Mouse (Mus musculus) embryonic facial prominence, embryonic 10.5 days (tissue): ENCODE measurements at regions not wholly inside any gene's neighbourhood (a gene's known extent, or its start where the extent isn't known, plus 50 kb on each side); places are given as distances from the start of the nearest gene placed in this dataset.

Experiments used
- DNase-seq: peaks from one replicate; pipeline ENCODE4 v3.0.0-alpha.2; 2017; ENCODE audit warnings: low spot score
- H3K27ac ChIP-seq: fragments of 300-500 bp; sonication (generic); replicated peaks from 2 replicates; pipeline ENCODE4 v1.5.1; 2016; ENCODE audit warnings: mild to moderate bottlenecking
- H3K27me3 ChIP-seq: fragments of 300-500 bp; sonication (generic); replicated peaks from 2 replicates; pipeline ENCODE4 v1.6.1; 2016; ENCODE audit warnings: low read depth, mild to moderate bottlenecking; ENCODE audit not compliant: poor library complexity, severe bottlenecking
- H3K36me3 ChIP-seq: fragments of 300-500 bp; sonication (generic); replicated peaks from 2 replicates; pipeline ENCODE4 v1.6.1; 2016; ENCODE audit warnings: mild to moderate bottlenecking, moderate library complexity
- H3K4me1 ChIP-seq: fragments of 300-500 bp; sonication (generic); 2 replicates; pipeline ENCODE4 v1.6.1; 2016
- H3K4me3 ChIP-seq: fragments of 300-500 bp; sonication (generic); 2 replicates; pipeline ENCODE4 v1.5.1; 2016; ENCODE audit warnings: mild to moderate bottlenecking, moderate library complexity
- H3K9me3 ChIP-seq: fragments of 300-500 bp; sonication (generic); 2 replicates; pipeline ENCODE4 v1.6.1; 2016; ENCODE audit warnings: mild to moderate bottlenecking
- WGBS: fragments of 180-500 bp; shearing (Covaris S2); methylation state at CpG from one replicate; pipeline ENCODE4 v1.1.7; 2016; 5-methylcytosine and 5-hydroxymethylcytosine counted together

- Histone ChIP-seq H3K4me1 (peaks cover 14% of the 10 kb centered on the region), H3K9me3 (no peaks in the 10 kb centered on the region), H3K27ac (no peak overlapping the region), H3K4me3 (no peak overlapping the region), H3K27me3 (no peaks in the 10 kb centered on the region; the same call in 1 of the 2 replicates), H3K36me3 (no peaks in the 10 kb centered on the region)
- no peak for DNase-seq
- 92% methylated on average over 4 of the region's 4 CpGs for WGBS
Observed at GRCm38 (mm10) chr10:117548262-117548661, 81.0 kb upstream of the Cpm start.

- no peaks in the 10 kb centered on the region; the same call in 1 of the 2 replicates for H3K27me3 ChIP-seq
- H3K4me3 ChIP-seq: no peak overlapping the region
- no peaks in the 10 kb centered on the region for H3K36me3 ChIP-seq
- H3K27ac ChIP-seq: no peak overlapping the region
- peaks cover 14% of the 10 kb centered on the region for H3K4me1 ChIP-seq
- H3K9me3 ChIP-seq: no peaks in the 10 kb centered on the region
- DNase-seq: peak; percentile 30
- 41% methylated on average over 6 of the region's 6 CpGs for WGBS
Observed at GRCm38 (mm10) chr10:117547275-117547674, 82.0 kb upstream of the Cpm start.

GRCm38 (mm10) chr10:117545842-117546631 is 83.3 kb upstream of the Cpm start:
- 87% methylated on average over 5 of the region's 5 CpGs for WGBS
- Histone ChIP-seq H3K36me3 (no peaks in the 10 kb centered on the region), H3K4me1 (peaks cover 14% of the 10 kb centered on the region), H3K9me3 (no peaks in the 10 kb centered on the region), H3K27ac (no peak overlapping the region), H3K4me3 (no peak overlapping the region), H3K27me3 (no peaks in the 10 kb centered on the region; the same call in 1 of the 2 replicates)
- DNase-seq: no peak

GRCm38 (mm10) chr10:117544680-117545546 is 84.4 kb upstream of the Cpm start:
- WGBS: 53% methylated on average over 15 of the region's 15 CpGs
- Histone ChIP-seq H3K36me3 (no peaks in the 10 kb centered on the region), H3K9me3 (no peaks in the 10 kb centered on the region), H3K4me1 (peaks cover 14% of the 10 kb centered on the region), H3K27me3 (no peaks in the 10 kb centered on the region; the same call in 1 of the 2 replicates), H3K4me3 (no peak overlapping the region), H3K27ac (no peak overlapping the region)
- DNase-seq: no peak

GRCm38 (mm10) chr10:117543995-117544679 is 85.2 kb upstream of the Cpm start:
- H3K4me3 ChIP-seq: no peak overlapping the region
- no peaks in the 10 kb centered on the region for H3K36me3 ChIP-seq
- no peaks in the 10 kb centered on the region for H3K9me3 ChIP-seq
- 86% methylated on average over 13 of the region's 13 CpGs for WGBS
- DNase-seq: no peak
- peaks cover 14% of the 10 kb centered on the region for H3K4me1 ChIP-seq
- no peaks in the 10 kb centered on the region; the same call in 1 of the 2 replicates for H3K27me3 ChIP-seq
- H3K27ac ChIP-seq: no peak overlapping the region

- Histone ChIP-seq H3K36me3 (no peaks in the 10 kb centered on the region), H3K27me3 (no peaks in the 10 kb centered on the region; the same call in 1 of the 2 replicates), H3K4me3 (no peak overlapping the region), H3K4me1 (peaks cover 14% of the 10 kb centered on the region), H3K27ac (no peak overlapping the region), H3K9me3 (no peaks in the 10 kb centered on the region)
- 75% methylated on average over 6 of the region's 6 CpGs for WGBS
- no peak for DNase-seq
Observed at GRCm38 (mm10) chr10:117543696-117543950, 85.7 kb upstream of the Cpm start.

GRCm38 (mm10) chr10:117542886-117543695 is 86.2 kb upstream of the Cpm start:
- Histone ChIP-seq H3K36me3 (no peaks in the 10 kb centered on the region), H3K4me1 (peaks cover 14% of the 10 kb centered on the region), H3K9me3 (no peaks in the 10 kb centered on the region), H3K27me3 (no peaks in the 10 kb centered on the region; the same call in 1 of the 2 replicates), H3K4me3 (no peak overlapping the region), H3K27ac (no peak overlapping the region)
- 79% methylated on average over 5 of the region's 5 CpGs for WGBS
- no peak for DNase-seq

GRCm38 (mm10) chr10:117542351-117542750 is 86.9 kb upstream of the Cpm start:
- Histone ChIP-seq H3K4me3 (no peak overlapping the region), H3K4me1 (peaks cover 9% of the 10 kb centered on the region), H3K27ac (no peak overlapping the region), H3K36me3 (no peaks in the 10 kb centered on the region), H3K9me3 (no peaks in the 10 kb centered on the region), H3K27me3 (no peaks in the 10 kb centered on the region; the same call in 1 of the 2 replicates)
- DNase-seq: no peak
- WGBS: 81% methylated on average over 5 of the region's 5 CpGs

GRCm38 (mm10) chr10:117541487-117541886 is 87.8 kb upstream of the Cpm start:
- no peak overlapping the region for H3K4me3 ChIP-seq
- H3K27me3 ChIP-seq: no peaks in the 10 kb centered on the region; the same call in 1 of the 2 replicates
- no peaks in the 10 kb centered on the region for H3K9me3 ChIP-seq
- WGBS: 83% methylated on average over 2 of the region's 2 CpGs
- no peaks in the 10 kb centered on the region for H3K36me3 ChIP-seq
- no peak overlapping the region for H3K27ac ChIP-seq
- no peak for DNase-seq
- 0 out of 2 replicates have a peak, but pooled peaks cover 4% of the 10 kb centered on the region for H3K4me1 ChIP-seq

GRCm38 (mm10) chr10:117540747-117541398 is 88.4 kb upstream of the Cpm start:
- Histone ChIP-seq H3K9me3 (no peaks in the 10 kb centered on the region), H3K27me3 (no peaks in the 10 kb centered on the region; the same call in 1 of the 2 replicates), H3K4me3 (no peak overlapping the region), H3K36me3 (no peaks in the 10 kb centered on the region), H3K4me1 (0 out of 2 replicates have a peak, but pooled peaks cover 4% of the 10 kb centered on the region), H3K27ac (no peak overlapping the region)
- 91% methylated on average over 2 of the region's 2 CpGs for WGBS
- no peak for DNase-seq

GRCm38 (mm10) chr10:117540112-117540594 is 89.1 kb upstream of the Cpm start:
- Histone ChIP-seq H3K9me3 (no peaks in the 10 kb centered on the region), H3K27me3 (no peaks in the 10 kb centered on the region; the same call in 1 of the 2 replicates), H3K4me3 (no peak overlapping the region), H3K36me3 (no peaks in the 10 kb centered on the region), H3K4me1 (0 out of 2 replicates have a peak, but pooled peaks cover 4% of the 10 kb centered on the region), H3K27ac (no peak overlapping the region)
- 88% methylated on average over 2 of the region's 2 CpGs for WGBS
- no peak for DNase-seq
